Mouse (Mus musculus): Measurements from ENCODE around the gene Gm2431. TPM values are rescaled to one million over a fixed set of nuclear protein-coding genes. Genes with fewer than 3 reads are reported as not detected.
"Not testable (repeated sequence)": the region's sequence is repeated elsewhere in the genome, so short reads cannot be mapped to it uniquely, and the experiment has no call there.

The Gm2431 gene
- total RNA-seq, 2 experiments from 2014 or later, result not detected

DNA sequence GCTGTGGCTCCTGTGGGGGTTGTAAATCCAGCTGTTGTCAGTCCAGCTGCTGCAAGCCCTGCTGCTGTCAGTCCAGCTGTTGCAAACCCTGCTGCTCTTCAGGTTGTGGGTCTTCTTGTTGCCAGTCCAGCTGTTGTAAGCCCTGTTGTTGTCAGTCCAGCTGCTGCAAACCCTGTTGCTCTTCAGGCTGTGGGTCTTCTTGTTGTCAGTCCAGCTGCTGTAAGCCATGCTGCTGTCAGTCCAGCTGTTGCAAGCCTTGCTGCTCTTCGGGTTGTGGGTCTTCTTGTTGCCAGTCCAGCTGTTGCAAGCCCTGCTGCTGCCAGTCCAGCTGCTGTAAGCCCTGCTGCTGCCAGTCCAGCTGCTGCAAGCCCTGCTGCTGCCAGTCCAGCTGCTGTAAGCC is 46.0 kb downstream of the Gm2431 start:
- ATAC-seq (replicated peaks; ENCODE audit: poor library complexity, severe bottlenecking), result not testable (repeated sequence)

DNA sequence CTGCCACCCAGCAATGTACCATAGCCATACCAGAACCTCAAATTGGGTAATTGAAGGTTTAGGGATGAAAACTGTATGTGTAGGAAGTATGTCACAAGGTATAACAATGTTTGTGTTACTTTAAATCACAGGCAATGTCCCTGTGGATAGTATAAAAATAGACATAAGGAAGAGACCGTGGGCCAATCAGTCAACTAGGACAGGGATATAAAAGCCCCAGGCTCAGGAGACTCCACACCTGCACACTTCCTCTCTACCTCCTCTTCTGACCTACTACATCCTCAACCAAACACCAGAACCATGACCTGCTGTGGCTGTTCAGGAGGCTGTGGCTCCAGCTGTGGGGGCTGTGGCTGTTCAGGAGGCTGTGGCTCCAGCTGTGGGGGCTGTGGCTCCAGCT is 46.6 kb downstream of the Gm2431 start, which contains the start of gene Gm7579:
Gene Gm7579, plus strand, starts transcription at position 301 of the 400 bp plus-strand sequence.
- no peak for ATAC-seq (replicated peaks; ENCODE audit: poor library complexity, severe bottlenecking)

Other genes with a start within 250 kb of the Gm2431 start
- 57.8 and 60.9 TPM in 2 replicates for gene Mob2, start 197.3 kb downstream of the Gm2431 start, total RNA-seq (2014; fragmentation: Nextera tagmentation)
- gene Mob2, start 197.3 kb downstream of the Gm2431 start, total RNA-seq (2017), result 51.2 and 63.4 TPM in 2 replicates
- gene Dusp8, start 162.5 kb downstream of the Gm2431 start, total RNA-seq (2014; fragmentation: Nextera tagmentation), result not detected in 2 replicates
- gene Dusp8, start 162.5 kb downstream of the Gm2431 start, total RNA-seq (2017), result not detected in 2 replicates
- gene Gm45618, start 137.6 kb downstream of the Gm2431 start, total RNA-seq (2014; fragmentation: Nextera tagmentation), result not detected in 2 replicates
- gene Gm45618, start 137.6 kb downstream of the Gm2431 start, total RNA-seq (2017), result not detected in 2 replicates
- gene Gm39115, start 122.3 kb downstream of the Gm2431 start, total RNA-seq (2014; fragmentation: Nextera tagmentation), result not detected in 2 replicates
- not detected in 2 replicates for gene Gm39115, start 122.3 kb downstream of the Gm2431 start, total RNA-seq (2017)
- not detected in 2 replicates for gene Gm45337, start 113.7 kb downstream of the Gm2431 start, total RNA-seq (2014; fragmentation: Nextera tagmentation)
- not detected in 2 replicates for gene Gm45337, start 113.7 kb downstream of the Gm2431 start, total RNA-seq (2017)
- not detected in 2 replicates for gene Gm29735, start 101.2 kb downstream of the Gm2431 start, total RNA-seq (2014; fragmentation: Nextera tagmentation)
- gene Gm29735, start 101.2 kb downstream of the Gm2431 start, total RNA-seq (2017), result not detected in 2 replicates
- gene Gm4553, start 92.6 kb downstream of the Gm2431 start, total RNA-seq (2014; fragmentation: Nextera tagmentation), result not detected in 2 replicates
- gene Gm4553, start 92.6 kb downstream of the Gm2431 start, total RNA-seq (2017), result not detected in 2 replicates
- not detected in 2 replicates for gene Krtap5-2, start 82.3 kb downstream of the Gm2431 start, total RNA-seq (2014; fragmentation: Nextera tagmentation)
- not detected in 2 replicates for gene Krtap5-2, start 82.3 kb downstream of the Gm2431 start, total RNA-seq (2017)
- gene Gm10153, start 68.0 kb downstream of the Gm2431 start, total RNA-seq (2014; fragmentation: Nextera tagmentation), result not detected in 2 replicates
- gene Gm10153, start 68.0 kb downstream of the Gm2431 start, total RNA-seq (2017), result not detected in 2 replicates
- not detected in 2 replicates for gene Krtap5-3, start 57.0 kb downstream of the Gm2431 start, total RNA-seq (2014; fragmentation: Nextera tagmentation)
- gene Krtap5-3, start 57.0 kb downstream of the Gm2431 start, total RNA-seq (2017), result not detected in 2 replicates
- not detected in 2 replicates for gene Gm7579, start 46.5 kb downstream of the Gm2431 start, total RNA-seq (2014; fragmentation: Nextera tagmentation)
- not detected in 2 replicates for gene Gm7579, start 46.5 kb downstream of the Gm2431 start, total RNA-seq (2017)
- gene Krtap5-5, start 28.4 kb downstream of the Gm2431 start, total RNA-seq (2014; fragmentation: Nextera tagmentation), result not detected in 2 replicates
- gene Krtap5-5, start 28.4 kb downstream of the Gm2431 start, total RNA-seq (2017), result not detected in 2 replicates
- not detected in 2 replicates for gene Gm40460, start 17.3 kb downstream of the Gm2431 start, total RNA-seq (2014; fragmentation: Nextera tagmentation)
- not detected in 2 replicates for gene Gm40460, start 17.3 kb downstream of the Gm2431 start, total RNA-seq (2017)
- not detected in 2 replicates for gene Gm4559, start 16.0 kb upstream of the Gm2431 start, total RNA-seq (2014; fragmentation: Nextera tagmentation)
- not detected in 2 replicates for gene Gm4559, start 16.0 kb upstream of the Gm2431 start, total RNA-seq (2017)
- gene Krtap5-1, start 38.8 kb upstream of the Gm2431 start, total RNA-seq (2014; fragmentation: Nextera tagmentation), result not detected in 2 replicates
- not detected in 2 replicates for gene Krtap5-1, start 38.8 kb upstream of the Gm2431 start, total RNA-seq (2017)
- not detected in 2 replicates for gene Krtap5-4, start 45.2 kb upstream of the Gm2431 start, total RNA-seq (2014; fragmentation: Nextera tagmentation)
- gene Krtap5-4, start 45.2 kb upstream of the Gm2431 start, total RNA-seq (2017), result not detected in 2 replicates
- gene Ifitm10, start 115.4 kb upstream of the Gm2431 start, total RNA-seq (2014; fragmentation: Nextera tagmentation), result 1.5 TPM in 1 of 2 replicates, not detected in the other
- not detected in 2 replicates for gene Ifitm10, start 115.4 kb upstream of the Gm2431 start, total RNA-seq (2017)
- not detected in 2 replicates for gene Gm49369, start 124.3 kb upstream of the Gm2431 start, total RNA-seq (2014; fragmentation: Nextera tagmentation)
- gene Gm49369, start 124.3 kb upstream of the Gm2431 start, total RNA-seq (2017), result 38.0 and 63.2 TPM in 2 replicates
- gene Ctsd, start 129.7 kb upstream of the Gm2431 start, total RNA-seq (2014; fragmentation: Nextera tagmentation), result 152 and 191 TPM in 2 replicates
- 128 and 144 TPM in 2 replicates for gene Ctsd, start 129.7 kb upstream of the Gm2431 start, total RNA-seq (2017)
- not detected in 2 replicates for gene Syt8, start 176.5 kb upstream of the Gm2431 start, total RNA-seq (2014; fragmentation: Nextera tagmentation)
- gene Syt8, start 176.5 kb upstream of the Gm2431 start, total RNA-seq (2017), result not detected in 2 replicates
- gene Tnni2, start 183.5 kb upstream of the Gm2431 start, total RNA-seq (2014; fragmentation: Nextera tagmentation), result 5.6 and 6.0 TPM in 2 replicates
- gene Tnni2, start 183.5 kb upstream of the Gm2431 start, total RNA-seq (2017), result 3.0 and 8.1 TPM in 2 replicates
- gene Lsp1, start 202.5 kb upstream of the Gm2431 start, total RNA-seq (2014; fragmentation: Nextera tagmentation), result 41.4 and 58.5 TPM in 2 replicates
- gene Lsp1, start 202.5 kb upstream of the Gm2431 start, total RNA-seq (2017), result 50.3 and 51.9 TPM in 2 replicates
- not detected in 2 replicates for gene Tnnt3, start 240.5 kb upstream of the Gm2431 start, total RNA-seq (2014; fragmentation: Nextera tagmentation)
- gene Tnnt3, start 240.5 kb upstream of the Gm2431 start, total RNA-seq (2017), result not detected in 2 replicates

All from granulocyte monocyte progenitor cell, adult 5-6 weeks (primary cell).